Mouse (Mus musculus) urinary bladder, adult 18-20 months (tissue): ENCODE measurements around the gene Slc13a5.
A peak's percentile ranks its signal among the peaks of the same experiment; 100 is the strongest.

Source experiments
- DNase-seq, 2 experiments: peaks; one replicate each; pipeline ENCODE4 v3.0.0; 2022; ENCODE audit warnings: low spot score in 2 of 2, mixed read lengths in 2 of 2

Slc13a5 gene

GRCm38 (mm10) chr11:72266960-72267560 is at the start of gene Slc13a5:
TSS of gene Slc13a5 (minus strand) at chr11:72267222.
- DNase-seq, result peak in 1 of 2 experiments; percentile 8

- DNase-seq, result no peak
These were observed 47.3 kb upstream of the Slc13a5 start, which contains the start of gene Fbxo39 for GRCm38 (mm10) chr11:72314151-72314895. TSS of gene Fbxo39 (plus strand) at chr11:72314444.

DNA sequence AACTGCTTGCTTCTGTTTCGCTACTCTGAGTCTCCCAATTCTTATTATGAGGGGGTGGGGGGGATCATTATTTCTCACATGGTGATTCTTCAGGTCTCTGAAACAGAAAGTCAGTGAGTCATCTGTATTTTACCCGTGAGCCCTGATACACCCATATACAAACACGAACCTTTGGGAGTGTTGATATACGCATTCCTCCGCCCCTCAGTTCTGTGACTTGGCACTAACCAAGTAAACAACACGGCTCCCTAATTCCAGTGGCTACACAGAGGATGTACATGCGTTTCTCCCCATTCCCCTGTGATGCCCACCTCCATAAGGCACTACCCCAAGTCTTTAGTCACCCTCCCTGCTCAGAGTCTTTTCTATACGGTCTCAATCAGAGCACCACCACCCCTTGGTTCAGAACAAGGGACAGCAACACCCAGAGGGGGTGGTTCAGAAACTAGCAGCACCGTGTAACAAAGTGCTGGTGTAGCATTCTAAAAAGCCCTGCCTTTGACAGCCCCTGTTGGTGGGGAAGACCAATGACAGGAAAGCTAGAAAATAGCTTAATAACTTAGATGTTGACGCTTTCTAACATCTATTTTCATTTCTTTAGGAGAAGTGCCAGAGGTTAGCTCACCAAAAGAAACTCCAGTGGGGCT is 44.5 kb upstream of the Slc13a5 start:
- no peak for DNase-seq

DNA sequence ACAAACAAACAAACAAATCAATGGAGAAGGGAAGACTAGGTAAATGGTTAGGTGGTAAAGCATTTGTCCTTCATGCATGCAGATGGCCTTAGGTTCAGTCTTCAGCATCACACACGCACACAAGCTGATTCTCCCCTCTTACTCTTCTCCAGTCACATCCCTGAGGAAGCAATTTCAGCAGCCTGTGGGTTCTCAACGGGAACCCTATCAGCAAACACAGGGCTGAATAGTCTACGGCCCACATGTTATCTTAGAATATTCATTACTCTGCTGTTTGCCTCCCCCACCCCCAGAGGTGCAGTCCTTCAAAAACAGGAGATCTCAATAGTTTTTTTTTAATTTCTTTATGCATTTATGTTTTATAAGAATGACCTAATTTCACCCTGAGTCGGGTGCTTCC is 43.5 kb upstream of the Slc13a5 start:
- DNase-seq, result no peak

- DNase-seq, result no peak
These were observed 42.0 kb upstream of the Slc13a5 start for GRCm38 (mm10) chr11:72308982-72309381.

- no peak for DNase-seq
These were observed 40.4 kb upstream of the Slc13a5 start for GRCm38 (mm10) chr11:72307461-72307860.

DNA sequence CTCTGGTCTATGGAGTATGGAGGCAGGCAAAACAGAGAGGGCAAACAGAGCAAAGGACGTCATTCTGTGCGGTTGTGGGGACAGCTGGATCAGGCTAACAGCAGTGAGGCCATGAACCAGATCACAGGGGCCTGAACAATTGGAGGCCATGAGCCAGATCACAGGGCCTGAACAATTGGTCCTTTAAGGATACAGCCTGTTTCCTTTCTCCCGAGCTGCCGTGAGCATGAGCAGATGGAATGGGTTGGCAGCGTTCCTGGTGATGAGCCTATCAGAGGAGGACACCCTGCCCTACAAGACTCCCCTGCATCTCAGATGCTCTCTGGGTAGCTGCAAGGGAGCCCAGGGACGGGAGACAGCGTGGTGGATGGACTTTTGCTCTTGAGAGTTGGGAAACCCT is 35.2 kb upstream of the Slc13a5 start:
- DNase-seq, result no peak

- peak; percentile 43 to 74 for DNase-seq
These were observed 34.3 kb upstream of the Slc13a5 start, which contains the start of gene Xaf1 for GRCm38 (mm10) chr11:72301334-72301733. TSS of gene Xaf1 (plus strand) at chr11:72301629.

DNA sequence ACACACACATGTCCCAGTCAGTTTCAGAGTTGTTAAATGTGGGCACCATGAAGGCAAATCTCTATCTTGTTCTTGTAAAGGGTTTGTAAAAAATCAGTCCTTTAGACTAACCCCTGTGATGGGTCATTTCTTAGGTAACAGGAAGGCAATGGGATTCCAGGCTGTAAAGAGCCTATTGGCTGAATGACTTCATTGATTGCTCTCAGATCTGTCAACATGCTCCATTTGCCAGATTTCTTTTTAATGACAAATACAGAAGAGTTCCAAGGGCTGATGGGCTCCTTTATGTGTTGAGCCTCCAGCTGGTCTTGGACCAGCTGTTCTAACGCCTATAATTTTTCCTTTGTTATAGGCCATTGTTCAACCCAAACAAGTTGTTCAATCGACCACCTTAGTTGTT is 26.1 kb upstream of the Slc13a5 start:
- DNase-seq, result no peak

DNA sequence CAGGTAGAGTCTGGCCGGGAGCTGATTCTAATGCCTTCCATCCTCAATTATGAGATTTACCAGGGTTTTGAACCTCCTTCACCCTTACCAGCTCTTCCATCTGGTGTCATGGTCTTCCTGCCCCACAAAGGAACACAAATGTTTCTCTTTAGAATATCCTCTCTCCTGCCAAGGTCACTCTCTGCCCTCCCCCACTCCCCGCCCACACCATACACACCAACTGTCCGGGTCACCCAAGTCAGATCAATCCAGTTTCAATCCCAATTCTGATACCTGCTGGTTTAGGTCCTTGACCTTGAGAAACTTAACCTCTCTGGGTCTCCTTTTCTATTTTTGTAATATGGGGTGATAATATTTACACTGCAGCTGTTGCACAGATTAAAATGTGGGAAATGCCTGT is 20.5 kb upstream of the Slc13a5 start:
- no peak for DNase-seq

DNA sequence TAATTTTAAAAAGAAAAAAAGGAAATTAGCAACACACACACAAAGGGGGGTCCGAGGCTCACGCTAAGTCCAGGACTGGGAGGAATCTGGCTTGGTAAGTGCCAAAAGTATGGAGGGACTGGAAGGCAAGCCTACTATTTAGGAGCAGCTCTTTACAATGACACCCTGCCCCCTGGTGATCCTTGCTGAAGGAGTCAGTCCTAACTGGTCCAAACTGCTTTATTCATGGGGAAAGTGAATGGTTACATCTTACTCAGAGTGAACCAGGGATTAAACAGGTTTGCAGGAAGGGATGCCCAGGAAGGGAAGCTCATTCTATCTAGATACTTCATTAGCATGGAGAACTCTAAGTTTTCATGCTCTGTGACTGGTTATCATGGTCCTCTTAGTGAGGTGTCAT is 20.1 kb upstream of the Slc13a5 start:
- no peak for DNase-seq

- no peak for DNase-seq
These were observed 19.6 kb upstream of the Slc13a5 start for GRCm38 (mm10) chr11:72286651-72287050.

DNA sequence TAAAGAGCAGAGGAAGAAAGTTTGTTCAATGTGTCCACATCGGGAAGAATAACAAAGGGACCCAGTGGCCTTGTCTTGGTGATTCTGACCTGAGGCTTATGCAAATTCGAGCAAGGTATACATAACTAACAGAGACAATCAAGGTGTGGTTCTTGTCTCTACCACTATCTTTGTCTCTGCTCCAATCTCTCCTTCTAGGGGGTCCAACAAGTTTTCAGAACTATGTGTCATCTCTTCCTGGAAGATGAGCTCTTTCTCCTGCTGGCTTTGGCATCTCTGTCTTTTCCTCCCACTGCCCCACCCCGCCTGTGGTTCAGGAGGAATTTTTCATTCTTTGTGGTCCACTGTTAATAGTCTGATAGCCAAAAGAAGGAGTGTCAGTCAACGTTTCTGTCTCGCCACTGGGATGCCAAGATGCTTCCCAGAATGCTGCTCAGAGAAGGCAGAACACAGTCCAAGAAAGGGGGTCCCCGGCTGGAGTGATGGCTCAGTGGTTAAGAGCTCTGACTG is 19.0 kb upstream of the Slc13a5 start:
- no peak for DNase-seq

DNA sequence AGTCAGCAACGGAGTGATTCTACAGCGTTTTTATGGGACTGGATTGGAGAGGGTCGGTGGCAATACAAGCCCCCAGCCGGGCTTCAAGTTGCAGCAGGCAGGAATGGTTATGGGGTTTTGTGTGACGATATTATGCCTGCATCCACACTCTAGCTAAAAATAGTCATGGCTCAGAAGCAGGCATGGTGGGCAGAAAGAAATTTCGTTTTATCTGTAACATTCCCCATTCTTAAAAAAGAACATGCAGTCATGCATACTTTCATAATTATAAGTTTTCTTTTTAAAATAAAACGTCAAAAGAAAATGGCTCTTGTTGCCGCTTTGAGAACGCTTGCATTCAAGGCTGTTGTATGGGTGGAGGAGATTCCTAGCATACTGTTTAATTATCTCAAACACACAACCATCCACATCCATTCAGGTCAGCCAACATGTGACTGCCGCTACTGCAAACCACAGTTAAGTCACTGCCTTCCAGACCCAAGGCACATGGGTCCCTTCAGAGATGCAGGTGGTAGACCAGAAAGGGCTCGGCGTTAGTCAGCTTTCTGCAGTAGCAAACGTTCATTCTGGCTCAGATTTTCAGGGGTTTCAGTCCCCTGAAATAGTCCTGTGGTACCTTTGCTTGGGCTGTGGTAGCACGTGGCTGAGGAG is 17.6 kb upstream of the Slc13a5 start:
- DNase-seq, result no peak

GRCm38 (mm10) chr11:72283486-72284224 is 16.6 kb upstream of the Slc13a5 start:
- DNase-seq, result no peak

GRCm38 (mm10) chr11:72281852-72282400 is 14.9 kb upstream of the Slc13a5 start:
- DNase-seq, result no peak

DNA sequence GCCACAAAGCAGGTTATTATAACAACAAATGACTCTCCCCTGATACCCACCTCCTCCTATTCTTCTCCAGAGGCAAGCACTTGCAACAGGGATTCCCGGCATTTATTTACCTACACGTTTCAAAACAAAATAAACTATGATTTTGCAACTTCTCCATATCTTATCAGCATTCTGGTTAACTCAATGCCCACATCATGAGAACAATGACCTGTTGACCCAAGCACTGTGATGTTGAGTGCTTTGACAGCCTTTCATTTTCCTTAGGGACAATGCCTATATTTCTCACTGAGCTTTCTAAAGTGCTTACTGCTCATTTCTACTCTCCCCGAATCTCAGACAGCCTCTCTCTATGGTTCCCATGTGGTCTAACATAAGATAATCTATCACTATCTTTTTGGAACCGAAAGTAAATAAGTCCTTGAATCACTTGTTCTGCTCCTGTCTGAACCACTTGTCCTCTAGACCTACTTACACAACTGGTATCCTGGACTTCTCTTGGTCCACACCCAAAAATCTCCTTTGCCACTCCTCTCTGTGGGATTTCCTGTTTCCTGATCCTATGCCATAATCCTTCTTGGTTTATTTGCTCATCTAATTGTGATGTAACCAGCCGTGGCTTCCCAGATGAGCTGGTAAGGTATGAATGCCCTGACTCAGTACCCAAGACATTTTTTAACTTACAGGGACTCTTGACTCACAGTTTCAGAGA is 14.3 kb upstream of the Slc13a5 start:
- no peak for DNase-seq

DNA sequence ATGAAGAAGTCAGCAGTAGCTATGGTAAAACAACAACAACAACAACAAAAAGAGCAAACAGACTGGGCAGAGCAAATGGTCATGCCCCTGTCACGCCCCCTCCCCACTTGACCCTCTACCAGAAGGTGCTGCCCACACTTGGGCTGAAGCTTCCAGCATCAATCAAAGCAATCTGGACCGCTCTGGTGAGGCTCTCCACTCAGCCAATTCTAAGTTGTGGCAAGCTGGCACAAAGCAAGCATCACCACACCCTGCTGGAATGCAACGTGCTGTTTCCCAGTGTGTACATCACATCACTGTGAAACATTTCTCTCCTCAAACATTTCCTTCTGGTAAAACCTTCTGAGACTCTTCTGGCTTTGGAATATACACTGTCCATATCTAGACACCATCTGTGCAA is 6.3 kb upstream of the Slc13a5 start:
- no peak for DNase-seq

- DNase-seq, result no peak
These were observed 4.7 kb upstream of the Slc13a5 start for GRCm38 (mm10) chr11:72271761-72272160.

GRCm38 (mm10) chr11:72266207-72266959 is 639 bp downstream of the Slc13a5 start:
- DNase-seq, result peak in 1 of 2 experiments; percentile 12
